Mouse (Mus musculus): Measurements from ENCODE around the gene Srxn1.

- TF ChIP-seq CTCF (IDR thresholded peaks at IDR 0.05; ENCODE audit: low read depth) = no peak
- no peak for TF ChIP-seq EP300 (optimal IDR thresholded peaks at IDR 0.05)
Observed at GRCm38 (mm10) chr2:152145711-152146110, 40.4 kb downstream of the Srxn1 start.
